Mouse (Mus musculus) heart, embryonic 14.5 days (tissue): Measurements from ENCODE around the gene Kcnk1. TPM values are rescaled to one million over a fixed set of nuclear protein-coding genes. Genes with fewer than 3 reads are reported as not detected.

Experiments
- ATAC-seq: fragments of 200-750 bp; cut with Nextera tagmentation; 2 replicates; pipeline ENCODE4 v1.8.0; 2017; ENCODE audit warnings: low read depth, moderate TSS enrichment; ENCODE audit not compliant: insufficient number of reproducible peaks, insufficient read depth, low FRiP score
- H3K27ac ChIP-seq, 2 experiments: fragments of 200-500 bp in 1 of 2; fragments of 300-500 bp in 1 of 2; sonication (generic) in 1 of 2; replicated peaks in 1 of 2; 2 replicates each; pipeline ENCODE4 v1.5.1; 2012 to 2014; ENCODE audit warnings: low read depth in 2 of 2, low read length in 2 of 2, control low read depth in 1 of 2, mild to moderate bottlenecking in 1 of 2, mixed read lengths in 1 of 2; ENCODE audit not compliant: control insufficient read depth in 1 of 2, insufficient read depth in 1 of 2
- H3K27me3 ChIP-seq: fragments of 300-500 bp; sonication (generic); 2 replicates; pipeline ENCODE4 v1.6.1; 2014; ENCODE audit warnings: mild to moderate bottlenecking, low read length, control low read depth; ENCODE audit not compliant: control insufficient read depth, insufficient read depth
- H3K36me3 ChIP-seq: fragments of 300-500 bp; sonication (generic); 2 replicates; pipeline ENCODE4 v1.6.1; 2014; ENCODE audit warnings: mild to moderate bottlenecking, control low read depth, low read length, mixed read lengths; ENCODE audit not compliant: control insufficient read depth, insufficient read depth
- H3K4me1 ChIP-seq, 2 experiments: fragments of 200-500 bp in 1 of 2; fragments of 300-500 bp in 1 of 2; sonication (generic) in 1 of 2; 2 replicates each; pipeline ENCODE4 v1.6.1; 2012 to 2014; ENCODE audit warnings: low read length in 2 of 2, control low read depth in 1 of 2, mixed read lengths in 1 of 2; ENCODE audit not compliant: control insufficient read depth in 2 of 2, insufficient read depth in 2 of 2
- H3K4me2 ChIP-seq: fragments of 300-500 bp; sonication (generic); 2 replicates; pipeline ENCODE4 v1.6.1; 2014; ENCODE audit warnings: mild to moderate bottlenecking, low read length
- H3K4me3 ChIP-seq, 2 experiments: fragments of 200-500 bp in 1 of 2; fragments of 300-500 bp in 1 of 2; sonication (generic) in 1 of 2; 2 replicates each; pipeline ENCODE4 v1.5.1; 2012 to 2014; ENCODE audit warnings: low read length in 2 of 2, mild to moderate bottlenecking in 2 of 2, control low read depth in 1 of 2, low read depth in 1 of 2, moderate library complexity in 1 of 2; ENCODE audit not compliant: control insufficient read depth in 1 of 2, insufficient read depth in 1 of 2
- H3K9ac ChIP-seq: fragments of 300-500 bp; sonication (generic); 2 replicates; pipeline ENCODE4 v1.6.1; 2014; ENCODE audit warnings: mild to moderate bottlenecking, low read length
- H3K9me3 ChIP-seq: fragments of 300-500 bp; sonication (generic); 2 replicates; pipeline ENCODE4 v1.6.1; 2016; ENCODE audit warnings: low read length, control low read depth; ENCODE audit not compliant: control insufficient read depth
- WGBS: fragments of 180-500 bp; shearing (Covaris S2); extraction: QIAGEN DNeasy Blood & Tissue Kit; methylation state at CpG from one replicate; pipeline ENCODE4 v1.1.7; 2014; 5-methylcytosine and 5-hydroxymethylcytosine counted together
- polyA plus RNA-seq: library from polyadenylated mRNA; unstranded; fragments of >200 nt; fragmentation: Nextera tagmentation; extraction: Ambion mirVana; gene quantifications from 2 replicates; pipeline ENCODE4 v1.2.1, GENCODE M21; 2014

Gene Kcnk1
- polyA plus RNA-seq, 1 experiment from 2014 or later: 1.9 TPM

DNA sequence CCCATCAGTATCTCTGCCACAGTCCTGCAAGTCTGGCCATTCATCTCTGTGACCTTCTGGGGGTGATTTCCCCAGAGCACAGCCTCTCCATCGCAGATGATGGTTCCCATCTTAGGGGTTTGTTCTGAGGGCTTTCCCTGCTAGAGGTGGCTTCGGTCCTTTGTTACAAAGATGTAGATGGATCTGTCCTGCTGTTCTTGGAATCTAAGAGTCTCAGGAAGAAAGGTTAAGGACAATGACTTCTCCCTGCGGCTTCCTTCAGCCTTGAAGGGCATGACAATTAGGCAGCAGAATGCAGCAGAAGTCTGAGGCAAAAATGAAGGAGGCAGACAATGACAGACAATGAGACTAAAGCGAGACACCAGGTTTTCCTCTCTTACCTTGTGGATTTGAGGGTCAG lies 63.9 kb downstream of the Kcnk1 start:
- ATAC-seq: no peak
- Histone ChIP-seq H3K4me3 (no peak overlapping the region), H3K36me3 (no peaks in the 10 kb centered on the region), H3K4me2 (no peak overlapping the region), H3K4me1 (no peaks in the 10 kb centered on the region), H3K9me3 (no peaks in the 10 kb centered on the region), H3K27ac (no peak overlapping the region), H3K9ac (no peak overlapping the region), H3K27me3 (no peaks in the 10 kb centered on the region)
- WGBS: 81% methylated on average over 4 of the region's 4 CpGs

DNA sequence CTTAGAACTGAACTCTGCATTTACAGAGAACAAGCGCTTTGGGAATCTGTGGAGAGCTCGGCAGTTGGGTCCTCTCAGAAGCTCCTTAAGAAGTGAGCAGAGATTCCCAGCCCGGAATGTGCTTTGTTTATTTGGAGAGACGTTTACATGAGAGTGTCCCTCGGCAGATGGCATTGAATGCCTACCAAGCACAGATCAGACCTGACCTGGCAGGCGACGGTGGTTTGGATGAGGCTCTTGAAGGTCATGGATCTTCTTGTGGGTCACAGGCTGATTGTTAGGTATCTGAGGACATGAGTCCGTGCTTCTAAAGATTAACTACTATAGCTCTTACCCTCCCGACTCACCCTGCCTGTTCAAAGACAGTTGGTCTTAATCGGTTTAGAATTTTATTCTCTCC lies 67.9 kb downstream of the Kcnk1 start:
- Histone ChIP-seq H3K4me3 (no peak overlapping the region), H3K4me1 (no peaks in the 10 kb centered on the region), H3K9me3 (no peaks in the 10 kb centered on the region), H3K27me3 (no peaks in the 10 kb centered on the region), H3K27ac (no peak overlapping the region), H3K9ac (no peak overlapping the region), H3K36me3 (no peaks in the 10 kb centered on the region), H3K4me2 (no peak overlapping the region)
- no peak for ATAC-seq
- 75% methylated on average over 10 of the region's 10 CpGs for WGBS

DNA sequence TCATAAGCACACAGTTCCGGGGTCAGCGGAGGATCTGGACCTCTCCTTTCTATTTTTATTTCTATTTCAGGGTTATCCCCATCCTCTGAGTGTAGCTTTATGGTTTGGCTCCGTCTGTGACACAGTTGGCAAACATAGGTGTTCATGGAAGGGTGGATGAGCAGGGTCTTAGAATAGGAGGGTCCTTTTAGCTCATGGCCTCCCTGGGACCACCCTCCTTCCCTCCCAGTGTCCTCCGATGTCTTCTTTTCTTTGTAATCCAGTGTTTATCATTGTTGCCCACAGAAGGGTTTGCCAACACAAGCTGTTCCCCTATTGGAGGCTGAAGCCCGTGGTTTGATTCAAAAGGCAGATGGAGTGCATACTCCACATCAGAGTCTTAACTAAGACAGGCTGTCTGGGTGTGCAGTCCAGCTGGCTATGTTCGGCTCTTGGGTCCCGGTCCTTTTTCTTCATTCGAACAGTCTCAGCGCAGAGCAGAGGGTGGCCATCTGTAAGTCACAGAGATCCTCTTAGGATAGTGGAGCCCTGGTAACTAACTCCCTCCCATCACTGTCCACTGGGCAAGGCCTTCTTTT lies 69.0 kb downstream of the Kcnk1 start:
- Histone ChIP-seq H3K9ac (no peak overlapping the region), H3K9me3 (no peaks in the 10 kb centered on the region), H3K36me3 (no peaks in the 10 kb centered on the region), H3K4me3 (no peak overlapping the region), H3K27ac (no peak overlapping the region), H3K4me1 (no peaks in the 10 kb centered on the region), H3K4me2 (no peak overlapping the region), H3K27me3 (no peaks in the 10 kb centered on the region)
- 83% methylated on average over 9 of the region's 9 CpGs for WGBS
- ATAC-seq: no peak

GRCm38 (mm10) chr8:126064587-126065145 lies 69.7 kb downstream of the Kcnk1 start:
- Histone ChIP-seq H3K27ac (no peak overlapping the region), H3K27me3 (no peaks in the 10 kb centered on the region), H3K36me3 (no peaks in the 10 kb centered on the region), H3K9me3 (no peaks in the 10 kb centered on the region), H3K4me2 (no peak overlapping the region), H3K4me3 (no peak overlapping the region), H3K9ac (no peak overlapping the region), H3K4me1 (no peaks in the 10 kb centered on the region)
- ATAC-seq: no peak
- WGBS: 67% methylated on average over 8 of the region's 8 CpGs

GRCm38 (mm10) chr8:126067306-126067705 lies 72.3 kb downstream of the Kcnk1 start:
- H3K27ac ChIP-seq: no peak overlapping the region
- no peak overlapping the region for H3K9ac ChIP-seq
- no peaks in the 10 kb centered on the region for H3K36me3 ChIP-seq
- ATAC-seq: no peak
- no peaks in the 10 kb centered on the region for H3K9me3 ChIP-seq
- H3K4me1 ChIP-seq: no peaks in the 10 kb centered on the region
- no peaks in the 10 kb centered on the region for H3K27me3 ChIP-seq
- no peak overlapping the region for H3K4me3 ChIP-seq
- WGBS: 53% methylated on average over 6 of the region's 6 CpGs
- no peak overlapping the region for H3K4me2 ChIP-seq

- no peak for ATAC-seq
- Histone ChIP-seq H3K9ac (no peak overlapping the region), H3K27me3 (no peaks in the 10 kb centered on the region), H3K9me3 (no peaks in the 10 kb centered on the region), H3K36me3 (no peaks in the 10 kb centered on the region), H3K27ac (no peak overlapping the region), H3K4me2 (no peak overlapping the region), H3K4me1 (no peaks in the 10 kb centered on the region), H3K4me3 (no peak overlapping the region)
- WGBS: 77% methylated on average over 6 of the region's 6 CpGs
These were observed 73.2 kb downstream of the Kcnk1 start for GRCm38 (mm10) chr8:126068136-126068535.

DNA sequence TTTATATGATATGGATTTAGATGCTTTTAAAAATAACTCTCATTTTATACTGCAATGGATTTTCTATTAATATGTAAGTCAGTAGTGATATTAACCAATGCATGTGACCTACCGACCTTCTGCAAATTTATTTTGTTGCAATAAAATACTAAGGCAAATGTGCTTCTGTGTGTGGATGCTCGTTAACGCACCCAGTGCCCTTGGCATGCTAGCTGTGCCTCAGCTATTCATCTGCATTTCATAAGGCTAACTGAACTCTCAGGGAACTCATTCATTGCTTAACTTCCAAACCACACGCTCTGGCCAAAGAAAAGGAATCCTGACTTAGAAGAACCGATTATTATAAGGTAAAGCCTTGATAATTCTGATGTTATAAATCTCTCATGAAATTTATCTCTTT lies 77.7 kb downstream of the Kcnk1 start:
- no peak for ATAC-seq
- WGBS: 80% methylated on average over 5 of the region's 5 CpGs
- H3K27me3 ChIP-seq: peaks cover 4% of the 10 kb centered on the region; the same call in 1 of the 2 replicates
- H3K4me1 ChIP-seq: no peaks in the 10 kb centered on the region
- no peaks in the 10 kb centered on the region for H3K36me3 ChIP-seq
- H3K9ac ChIP-seq: no peak overlapping the region
- no peaks in the 10 kb centered on the region for H3K9me3 ChIP-seq
- no peak overlapping the region for H3K4me3 ChIP-seq
- H3K27ac ChIP-seq: no peak overlapping the region
- H3K4me2 ChIP-seq: no peak overlapping the region

GRCm38 (mm10) chr8:126073141-126073740 lies 78.3 kb downstream of the Kcnk1 start:
- H3K4me3 ChIP-seq: no peak overlapping the region
- ATAC-seq: no peak
- 50% methylated on average over 7 of the region's 7 CpGs for WGBS
- peaks cover 4% of the 10 kb centered on the region; the same call in 1 of the 2 replicates for H3K27me3 ChIP-seq
- H3K4me1 ChIP-seq: no peaks in the 10 kb centered on the region
- no peak overlapping the region for H3K4me2 ChIP-seq
- H3K9ac ChIP-seq: no peak overlapping the region
- no peaks in the 10 kb centered on the region for H3K9me3 ChIP-seq
- H3K27ac ChIP-seq: no peak overlapping the region
- no peaks in the 10 kb centered on the region for H3K36me3 ChIP-seq
